Mouse (Mus musculus) R1 (cell line): ENCODE measurements around the gene Pld3.

Experiments
- DNase-seq: peaks from one replicate; pipeline ENCODE4 v3.0.0-alpha.2; 2018; ENCODE audit warnings: low read depth, low spot score

Gene Pld3

DNA sequence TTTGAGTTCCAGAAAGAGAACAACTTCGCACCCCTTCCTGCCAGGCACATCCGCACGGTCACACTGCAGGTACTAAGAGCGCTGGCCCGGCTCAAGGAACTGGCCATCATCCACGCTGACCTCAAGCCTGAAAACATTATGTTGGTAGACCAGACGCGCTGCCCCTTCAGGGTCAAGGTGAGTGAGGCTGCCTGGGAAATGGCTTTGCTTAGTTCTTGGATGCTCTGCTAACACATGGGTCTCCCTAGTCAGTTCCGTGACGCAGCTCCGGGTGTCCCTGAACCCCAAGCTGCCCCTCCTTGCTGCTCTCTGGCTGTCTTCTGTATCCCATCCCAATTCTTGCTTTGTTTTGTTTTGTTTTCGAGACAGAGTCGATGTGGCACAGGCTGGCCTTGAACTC, 29.2 kb downstream of the Pld3 start:
- DNase-seq = no peak

GRCm38 (mm10) chr7:27522967-27523366, 30.1 kb downstream of the Pld3 start, which contains the start of gene Hipk4:
Gene Hipk4 (plus strand): TSS chr7:27523267.
- DNase-seq = no peak

DNA sequence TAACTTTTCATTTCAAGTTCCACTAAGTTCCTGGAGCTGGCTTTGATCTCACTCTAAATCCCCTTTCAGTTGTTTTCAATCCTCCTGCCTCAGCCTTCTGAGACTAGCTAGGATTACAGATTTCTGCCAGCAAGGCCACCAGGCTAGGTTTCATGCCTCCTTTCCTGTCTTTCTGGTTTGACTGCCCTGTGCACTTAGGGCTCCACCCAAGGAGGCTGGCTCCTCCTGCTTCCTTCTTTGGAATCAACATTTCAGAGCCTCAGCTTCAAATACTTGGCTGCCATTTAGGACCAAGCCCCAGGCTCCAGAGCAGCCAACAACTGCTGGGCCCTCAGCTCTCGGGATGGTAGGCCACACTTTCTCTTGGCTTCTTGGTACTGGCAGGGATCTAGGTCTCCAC, 32.4 kb downstream of the Pld3 start:
- DNase-seq = peak; percentile 85

- DNase-seq = peak; percentile 86
Observed at GRCm38 (mm10) chr7:27520104-27520503, 32.9 kb downstream of the Pld3 start.

DNA sequence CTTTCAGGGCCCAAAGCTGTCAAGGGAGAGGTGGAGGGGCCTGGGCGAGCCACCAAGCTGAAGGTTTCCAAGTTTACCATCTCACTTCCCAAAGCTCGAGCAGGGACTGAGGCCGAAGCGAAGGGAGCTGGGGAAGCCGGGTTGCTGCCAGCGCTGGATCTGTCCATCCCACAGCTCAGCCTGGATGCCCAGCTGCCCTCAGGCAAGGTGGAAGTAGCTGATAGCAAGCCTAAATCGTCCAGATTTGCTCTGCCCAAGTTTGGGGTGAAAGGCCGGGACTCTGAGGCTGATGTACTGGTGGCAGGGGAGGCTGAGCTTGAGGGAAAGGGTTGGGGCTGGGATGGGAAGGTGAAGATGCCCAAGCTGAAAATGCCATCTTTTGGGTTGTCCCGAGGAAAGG, 34.7 kb downstream of the Pld3 start:
- DNase-seq = no peak

- peak; percentile 78 for DNase-seq
Observed at GRCm38 (mm10) chr7:27514961-27515360, 38.1 kb downstream of the Pld3 start.

DNA sequence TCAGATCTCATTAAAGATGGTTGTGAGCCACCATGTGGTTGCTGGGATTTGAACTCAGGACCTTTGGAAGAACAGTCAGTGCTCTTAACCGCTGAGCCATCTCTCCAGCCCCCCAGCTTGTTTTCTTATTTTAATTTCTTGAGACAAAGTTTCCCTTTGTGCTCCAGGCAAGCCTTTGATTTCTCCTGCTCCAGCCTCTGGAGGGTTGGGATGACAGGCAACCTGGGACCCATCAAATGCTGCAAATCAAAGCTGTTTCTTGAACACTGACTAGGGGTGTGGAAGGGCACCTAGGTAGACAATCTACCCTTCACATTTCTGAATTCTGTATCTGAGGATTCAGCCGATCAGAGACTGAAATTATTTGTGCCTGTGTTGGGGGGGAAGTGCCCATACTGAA, 42.2 kb downstream of the Pld3 start:
- peak; percentile 79 for DNase-seq

DNA sequence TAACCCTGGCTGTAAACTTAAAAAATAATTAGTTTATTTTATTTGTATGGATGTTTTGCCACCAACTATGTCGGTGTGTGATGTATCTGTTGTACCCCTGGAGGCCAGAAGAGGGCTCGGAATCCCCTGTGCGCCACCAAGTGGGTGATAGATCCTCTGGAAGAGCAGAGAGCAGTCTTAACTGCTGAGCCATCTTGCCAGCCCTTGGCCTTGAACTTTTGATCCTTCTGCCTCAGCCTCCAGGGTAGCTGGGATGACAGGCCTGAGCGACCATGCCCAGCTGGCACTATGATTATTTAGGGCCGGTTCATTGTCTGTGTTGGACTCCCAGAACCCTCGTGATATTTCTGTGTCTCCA, 44.4 kb downstream of the Pld3 start:
- peak; percentile 91 for DNase-seq

DNA sequence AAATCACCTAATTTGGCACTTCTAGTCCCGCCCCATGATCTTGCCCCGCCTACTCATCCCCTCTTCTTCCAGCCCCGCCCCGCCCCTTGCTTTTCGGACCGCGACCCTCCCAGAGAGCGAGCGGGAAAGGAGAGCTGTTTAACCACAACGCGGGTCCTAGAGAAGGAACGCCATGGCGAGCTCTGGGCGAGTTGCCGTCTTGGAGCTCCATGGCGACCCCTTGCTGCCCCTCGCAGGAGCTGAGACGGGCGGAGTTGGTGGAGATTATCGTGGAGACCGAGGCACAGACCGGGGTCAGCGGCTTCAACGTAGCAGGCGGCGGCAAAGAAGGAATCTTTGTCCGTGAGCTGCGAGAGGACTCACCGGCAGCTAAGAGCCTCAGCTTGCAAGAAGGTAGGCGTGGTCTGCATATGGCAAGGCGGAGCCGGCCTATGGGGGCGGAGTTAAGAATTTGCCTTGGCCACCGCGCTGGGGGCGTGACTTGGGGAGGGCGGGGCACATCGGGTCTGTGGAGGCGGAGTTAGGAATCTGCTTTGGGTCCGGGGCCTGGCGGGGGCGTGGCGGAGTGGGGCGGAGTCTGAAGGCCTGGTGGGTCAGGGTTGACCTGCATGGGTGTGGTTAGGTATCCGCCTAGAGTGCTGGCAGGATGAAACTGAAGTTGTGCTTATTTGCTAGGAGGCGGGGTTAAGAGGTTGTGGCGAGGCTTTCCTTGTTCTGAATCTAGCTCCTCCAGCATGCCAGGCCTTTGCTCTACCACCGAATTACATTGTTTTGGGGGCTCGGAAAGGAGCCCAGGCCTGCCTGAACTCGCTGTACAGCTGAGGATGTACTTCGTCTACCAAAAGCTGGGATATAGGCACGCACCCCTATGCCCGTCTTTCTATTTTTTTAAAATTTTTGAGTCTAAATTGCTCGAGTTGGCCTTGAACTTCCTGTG, 45.0 kb downstream of the Pld3 start:
- DNase-seq = peak; percentile 98

GRCm38 (mm10) chr7:27506765-27507370, 46.1 kb downstream of the Pld3 start:
- DNase-seq = no peak

GRCm38 (mm10) chr7:27501620-27502019, 51.4 kb downstream of the Pld3 start:
- peak; percentile 32 for DNase-seq

GRCm38 (mm10) chr7:27499036-27499435, 54.0 kb downstream of the Pld3 start, which contains the start of gene Prx:
Gene Prx (plus strand): TSS chr7:27499324.
- peak; percentile 42 for DNase-seq

GRCm38 (mm10) chr7:27494659-27495367, 58.2 kb downstream of the Pld3 start:
- peak; percentile 91 for DNase-seq

DNA sequence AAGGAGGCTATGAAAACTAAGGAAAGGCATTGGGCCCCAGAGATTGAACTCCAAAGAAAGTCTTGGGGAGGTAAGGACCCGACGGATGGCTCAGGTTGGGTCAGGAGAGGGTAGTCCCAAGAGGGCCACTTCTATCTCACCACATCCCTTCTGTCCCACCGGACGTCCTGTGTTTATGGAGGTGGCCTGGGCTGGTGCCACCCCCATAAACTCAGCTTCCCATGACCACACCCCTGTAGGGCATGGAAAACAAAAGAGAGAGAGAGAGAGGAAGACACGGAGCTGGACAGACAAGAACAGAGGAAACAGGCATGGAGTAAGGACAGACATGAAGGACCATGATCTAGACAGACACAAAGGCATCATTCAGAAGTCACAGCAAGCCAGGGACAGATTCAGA, 59.6 kb downstream of the Pld3 start:
- no peak for DNase-seq

GRCm38 (mm10) chr7:27493022-27493421, 60.0 kb downstream of the Pld3 start:
- DNase-seq = no peak

- DNase-seq = peak; percentile 75
Observed at GRCm38 (mm10) chr7:27491856-27492255, 61.2 kb downstream of the Pld3 start.

DNA sequence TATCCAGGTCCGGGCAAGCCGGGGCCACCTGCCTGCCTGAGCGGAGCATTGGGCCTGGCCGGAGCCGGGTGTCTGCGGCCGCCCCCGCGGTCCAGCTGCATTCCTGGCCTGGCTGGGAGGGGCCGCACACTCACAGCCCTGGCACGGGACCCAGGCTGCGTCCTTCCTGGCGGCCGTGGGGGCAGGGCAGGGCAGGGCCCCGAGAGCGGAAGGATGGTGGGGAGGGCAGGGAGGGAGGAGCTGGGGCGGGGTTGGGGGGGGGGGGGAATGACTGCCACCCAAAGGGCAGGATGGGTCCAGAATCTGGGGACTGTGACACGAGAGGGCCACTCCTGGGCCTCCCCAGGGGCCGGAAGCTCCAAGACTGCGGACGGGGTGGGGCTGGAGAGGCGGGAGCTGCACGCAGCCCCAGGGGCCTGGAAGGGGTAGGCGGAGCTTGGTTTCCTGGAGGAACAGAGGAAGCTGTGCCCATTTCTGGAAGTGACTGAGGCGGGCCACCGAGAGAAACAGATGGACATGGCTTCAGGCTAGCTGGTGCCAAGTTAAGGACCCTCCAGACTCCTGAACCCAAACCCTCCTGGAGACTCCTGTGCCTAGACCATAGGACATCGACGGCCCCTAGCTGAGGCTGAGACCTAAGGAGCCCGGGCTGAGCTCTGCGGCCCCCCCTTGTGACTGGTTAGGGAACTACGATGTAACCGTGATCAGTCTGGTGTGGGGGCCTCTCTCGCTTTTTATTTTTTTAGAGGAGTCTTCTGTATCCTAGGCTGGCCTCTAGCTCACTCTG, 62.3 kb downstream of the Pld3 start:
- peak; percentile 95 for DNase-seq

DNA sequence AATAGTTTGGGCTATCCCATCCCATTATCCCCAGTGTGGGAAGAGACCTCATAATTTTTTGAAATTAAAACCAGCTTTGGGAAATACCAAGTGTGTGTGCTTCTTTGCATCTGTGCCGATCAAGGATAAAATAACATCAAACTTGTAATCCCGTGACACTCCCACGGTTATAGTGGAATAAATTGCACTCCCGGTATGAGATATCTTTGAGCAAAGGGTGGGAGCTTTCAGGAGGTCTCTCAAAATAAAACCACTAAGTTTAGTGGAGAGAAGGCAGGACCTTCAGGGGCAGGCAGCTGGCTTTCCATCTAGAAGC, 62.8 kb downstream of the Pld3 start:
- DNase-seq = no peak

DNA sequence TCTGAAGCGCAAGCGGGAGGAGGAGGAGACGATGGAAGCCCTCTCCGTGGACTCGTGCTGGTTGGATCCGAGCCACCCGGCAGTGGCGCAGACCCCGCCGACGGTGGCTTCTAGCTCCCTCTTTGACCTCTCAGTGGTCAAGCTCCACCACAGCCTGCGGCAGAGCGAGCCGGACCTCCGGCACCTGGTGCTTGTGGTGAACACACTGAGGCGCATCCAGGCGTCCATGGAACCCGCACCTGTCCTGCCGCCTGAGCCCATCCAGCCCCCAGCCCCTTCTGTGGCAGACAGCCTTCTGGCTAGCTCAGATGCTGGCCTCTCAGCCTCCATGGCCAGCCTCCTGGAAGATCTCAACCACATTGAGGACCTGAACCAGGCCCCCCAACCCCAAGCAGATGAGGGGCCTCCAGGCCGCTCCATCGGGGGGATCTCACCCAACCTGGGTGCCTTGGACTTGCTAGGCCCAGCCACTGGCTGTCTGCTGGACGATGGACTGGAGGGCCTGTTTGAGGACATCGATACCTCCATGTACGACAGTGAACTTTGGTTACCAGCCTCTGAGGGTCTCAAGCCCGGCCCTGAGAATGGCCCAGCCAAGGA, 63.6 kb downstream of the Pld3 start:
- DNase-seq = no peak

DNA sequence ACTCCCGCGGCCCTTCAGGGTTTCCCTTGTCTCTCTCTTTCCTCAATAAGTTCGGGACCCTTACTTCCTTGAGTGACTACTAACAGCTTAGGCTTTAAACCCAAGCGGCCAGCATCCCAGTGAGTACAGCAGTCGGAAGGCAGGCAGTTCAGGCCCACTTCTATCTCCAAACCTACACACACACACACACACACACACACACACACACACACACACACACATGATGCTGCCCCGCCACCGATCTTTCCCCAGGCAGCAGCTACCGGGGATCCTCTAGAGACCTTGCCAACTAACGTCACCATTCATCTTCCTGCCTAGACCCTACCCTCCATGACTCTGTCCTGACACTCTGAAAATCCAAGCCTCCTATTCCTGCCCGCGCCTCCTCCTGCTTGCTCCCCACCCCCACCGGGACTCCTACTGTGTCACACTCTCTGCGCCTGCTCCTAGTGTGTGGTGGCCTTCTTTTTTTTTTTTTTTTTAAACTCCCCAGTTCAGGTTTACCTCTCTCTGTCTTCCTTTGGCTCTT, 65.2 kb downstream of the Pld3 start:
- DNase-seq = peak; percentile 61
